Mouse (Mus musculus): Measurements from ENCODE around the gene Pax5. TPM values are rescaled to one million over a fixed set of nuclear protein-coding genes. Genes with fewer than 3 reads are reported as not detected.
"Not testable (repeated sequence)": the region's sequence is repeated elsewhere in the genome, so short reads cannot be mapped to it uniquely, and the experiment has no call there.

Pax5 gene
- 1.2 and 6.3 TPM in 2 replicates for polyA plus RNA-seq (2012; rRNA removed)

DNA sequence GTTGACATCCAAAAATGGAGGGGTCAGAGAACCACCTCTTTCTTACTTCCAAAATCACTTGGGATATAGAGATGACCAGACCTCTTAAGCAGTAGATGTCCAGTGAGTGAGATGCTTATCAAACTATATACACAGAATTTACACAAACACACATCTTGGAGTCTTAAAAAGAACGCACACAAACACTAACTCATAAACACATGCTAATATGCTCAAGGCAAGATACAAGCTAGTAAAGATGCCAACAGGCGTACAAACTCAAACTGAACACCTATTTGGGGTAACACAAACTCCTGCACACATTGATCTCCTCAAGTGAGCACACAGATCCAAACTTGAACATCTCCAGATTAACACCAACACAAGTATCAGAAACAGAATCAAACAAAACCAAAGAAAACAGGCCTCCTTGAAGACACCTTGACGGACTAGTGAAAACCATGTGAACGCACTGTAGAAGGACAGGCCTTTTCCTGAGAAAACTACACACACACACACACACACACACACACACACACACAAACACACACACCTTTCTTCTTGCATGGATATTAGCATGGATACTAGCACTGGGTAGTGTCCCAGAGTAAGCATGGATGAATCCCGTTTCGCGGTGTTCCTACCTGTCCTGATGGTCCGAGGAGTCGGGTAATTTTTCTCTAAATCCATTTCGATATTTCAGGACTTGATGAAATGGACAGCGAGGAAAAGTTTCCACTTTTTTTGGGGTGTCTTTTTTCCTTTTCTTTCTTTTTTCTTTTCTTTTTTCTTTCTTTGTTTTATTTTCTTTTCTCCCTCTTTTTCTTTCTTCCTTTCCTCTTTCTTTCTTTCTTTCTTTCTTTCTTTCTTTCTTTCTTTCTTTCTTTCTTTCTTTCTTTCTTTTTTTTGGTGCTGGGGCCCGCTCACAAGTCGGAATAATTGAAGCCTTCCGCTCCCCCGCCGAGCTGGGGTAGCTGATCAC lies at the start of gene Pax5:
TSS of gene Pax5 (minus strand) at position 748 of the 961 bp plus-strand sequence.
- Histone ChIP-seq H3K4me1 (ENCODE audit: control insufficient read depth, insufficient read depth, insufficient read length, low read length) (no peaks in the 10 kb centered on the region; the same call in 1 of the 2 replicates), H3K4me3 (ENCODE audit: low read depth, low read length) (peak within 1 kb of the TSS; percentile 35; the same call in 1 of the 2 replicates), H3K27me3 (ENCODE audit: control insufficient read depth, insufficient read depth, low read length) (peaks cover 54% of the 10 kb centered on the region)

DNA sequence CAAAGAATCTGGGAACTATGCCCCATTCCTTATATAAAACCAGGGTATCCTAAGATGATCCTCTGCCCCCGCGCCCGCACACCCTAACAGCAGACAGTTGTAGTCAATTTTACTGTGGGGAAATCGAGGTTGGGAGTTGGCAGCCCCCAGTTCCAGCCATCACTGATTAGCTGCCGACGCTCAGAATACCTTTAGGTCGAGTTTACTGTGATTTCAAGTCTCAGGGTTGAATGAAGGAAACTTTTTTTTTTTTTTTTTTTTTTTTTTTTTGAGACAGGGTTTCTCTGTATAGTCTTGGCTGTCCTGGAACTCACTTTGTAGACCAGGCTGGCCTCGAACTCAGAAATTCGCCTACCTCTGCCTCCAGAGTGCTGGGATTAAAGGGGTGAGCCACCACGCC lies 46.8 kb upstream of the Pax5 start:
- peak overlapping the region; percentile 94 for H3K27ac ChIP-seq (ENCODE audit: insufficient read depth, low read depth, low read length)
- WGBS, result 4% methylated on average over 10 of the region's 10 CpGs

More for the DNA sequence above, at the start of gene Pax5:
- no peak for TF ChIP-seq POLR2A (IDR thresholded peaks at IDR 0.05; ENCODE audit: low read depth, low read length)
- TF ChIP-seq CTCF (IDR thresholded peaks at IDR 0.05; ENCODE audit: extremely low read depth, insufficient read length, insufficient replicate concordance, low read depth, low read length), result no peak
- Histone ChIP-seq H3K36me3 (ENCODE audit: control insufficient read depth, insufficient read depth, low read length) (no peaks in the 10 kb centered on the region), H3K27ac (ENCODE audit: insufficient read depth, low read depth, low read length) (no peak within 1 kb of the TSS; the same call in 1 of the 2 replicates)
- WGBS, result 39% methylated on average over 16 of the region's 16 CpGs

DNA sequence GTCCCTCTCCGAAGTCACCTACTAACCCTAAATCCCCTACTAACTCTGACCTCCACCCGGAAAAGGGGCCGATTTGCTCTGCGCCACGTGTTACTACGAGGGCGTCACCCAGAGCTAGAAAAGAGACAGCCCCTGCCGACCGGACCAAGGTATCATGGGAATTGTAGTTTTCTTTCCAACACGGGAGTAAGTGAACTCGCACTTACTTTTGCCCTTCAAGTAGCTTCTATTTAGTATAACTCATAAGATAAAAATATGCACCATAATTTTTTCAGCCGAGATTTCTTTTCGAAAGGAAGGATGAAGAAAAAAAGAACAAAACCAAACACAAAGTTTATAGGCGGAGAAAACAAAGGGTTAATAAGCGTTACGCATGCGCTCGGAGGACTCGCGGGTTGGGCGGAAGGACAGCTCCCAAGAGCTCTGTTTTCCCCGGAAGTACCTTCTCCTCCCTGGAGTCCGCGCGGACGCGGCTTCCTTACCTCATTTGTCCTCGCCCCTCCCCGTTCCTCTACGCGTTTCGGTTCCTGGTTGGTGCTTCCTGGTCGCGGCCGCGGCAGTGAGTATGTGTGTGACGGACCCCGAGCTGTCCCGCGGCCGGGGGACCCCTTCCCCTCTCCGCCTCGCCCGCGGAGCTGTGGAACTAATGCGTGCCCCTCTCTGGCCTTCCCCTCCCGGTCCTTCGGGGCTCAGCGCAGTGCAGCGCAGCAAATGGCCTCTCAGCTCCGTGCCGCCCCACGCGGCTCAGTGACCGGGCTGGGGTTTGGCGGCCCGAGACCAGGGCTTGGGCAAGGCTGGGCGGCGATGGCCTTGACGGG lies 46.1 kb upstream of the Pax5 start:
- Histone ChIP-seq H3K27ac (ENCODE audit: insufficient read depth, low read depth, low read length) (peak overlapping the region; percentile 94), H3K36me3 (ENCODE audit: control insufficient read depth, insufficient read depth, low read length) (no peaks in the 10 kb centered on the region), H3K4me3 (ENCODE audit: low read depth, low read length) (peak overlapping the region; percentile 95), H3K4me1 (ENCODE audit: control insufficient read depth, insufficient read depth, insufficient read length, low read length) (no peaks in the 10 kb centered on the region), H3K27me3 (ENCODE audit: control insufficient read depth, insufficient read depth, low read length) (no peaks in the 10 kb centered on the region)
- under 1% methylated on average over 60 of the region's 60 CpGs for WGBS
- TF ChIP-seq CTCF (IDR thresholded peaks at IDR 0.05; ENCODE audit: extremely low read depth, insufficient read length, insufficient replicate concordance, low read depth, low read length), result no peak
- peak; percentile 76; the same call in 1 of the 2 replicates for TF ChIP-seq POLR2A (IDR thresholded peaks at IDR 0.05; ENCODE audit: low read depth, low read length)

More for the DNA sequence above, 46.8 kb upstream of the Pax5 start:
- H3K4me3 ChIP-seq (ENCODE audit: low read depth, low read length), result peak overlapping the region; percentile 95
- not testable (repeated sequence) for H3K36me3 ChIP-seq (ENCODE audit: control insufficient read depth, insufficient read depth, low read length); H3K4me1 ChIP-seq (ENCODE audit: control insufficient read depth, insufficient read depth, insufficient read length, low read length); H3K27me3 ChIP-seq (ENCODE audit: control insufficient read depth, insufficient read depth, low read length)

DNA sequence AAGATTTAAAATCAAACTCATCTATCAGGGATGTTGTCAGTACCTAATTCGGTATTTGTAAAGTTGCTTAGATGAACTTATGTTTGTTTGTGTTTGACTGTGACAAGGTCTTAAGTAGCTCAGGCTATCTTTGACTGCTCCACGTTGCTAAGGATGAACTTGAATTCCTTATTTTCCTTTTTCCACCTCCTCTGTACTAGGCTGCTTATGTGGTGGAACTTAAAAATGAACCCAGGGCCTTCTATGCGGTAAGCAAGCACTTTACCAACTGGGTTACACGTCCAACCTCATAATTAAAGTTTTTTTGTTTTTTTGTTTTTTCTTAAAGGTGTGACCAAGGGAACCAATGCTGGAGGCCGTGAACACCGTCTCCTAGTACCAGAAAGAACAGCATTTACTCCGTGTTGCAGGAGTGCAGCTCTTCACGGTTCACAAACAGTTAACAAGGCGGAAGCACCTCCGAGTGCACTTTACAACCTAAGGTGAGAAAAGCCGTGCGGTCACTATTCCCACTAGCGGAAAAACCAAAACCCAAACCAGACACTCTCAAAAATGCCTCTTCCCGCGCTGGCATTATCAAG lies 45.4 kb upstream of the Pax5 start, which contains the start of gene Zcchc7:
TSS of gene Zcchc7 (plus strand) at position 325 of the 581 bp plus-strand sequence.
- Histone ChIP-seq H3K27me3 (ENCODE audit: control insufficient read depth, insufficient read depth, low read length) (no peaks in the 10 kb centered on the region), H3K36me3 (ENCODE audit: control insufficient read depth, insufficient read depth, low read length) (no peaks in the 10 kb centered on the region), H3K4me1 (ENCODE audit: control insufficient read depth, insufficient read depth, insufficient read length, low read length) (no peaks in the 10 kb centered on the region), H3K27ac (ENCODE audit: insufficient read depth, low read depth, low read length) (peak within 1 kb of the TSS; percentile 94), H3K4me3 (ENCODE audit: low read depth, low read length) (peak within 1 kb of the TSS; percentile 95)
- WGBS, result 4% methylated on average over 15 of the region's 15 CpGs
- TF ChIP-seq POLR2A (IDR thresholded peaks at IDR 0.05; ENCODE audit: low read depth, low read length), result no peak; the same call in 1 of the 2 replicates

DNA sequence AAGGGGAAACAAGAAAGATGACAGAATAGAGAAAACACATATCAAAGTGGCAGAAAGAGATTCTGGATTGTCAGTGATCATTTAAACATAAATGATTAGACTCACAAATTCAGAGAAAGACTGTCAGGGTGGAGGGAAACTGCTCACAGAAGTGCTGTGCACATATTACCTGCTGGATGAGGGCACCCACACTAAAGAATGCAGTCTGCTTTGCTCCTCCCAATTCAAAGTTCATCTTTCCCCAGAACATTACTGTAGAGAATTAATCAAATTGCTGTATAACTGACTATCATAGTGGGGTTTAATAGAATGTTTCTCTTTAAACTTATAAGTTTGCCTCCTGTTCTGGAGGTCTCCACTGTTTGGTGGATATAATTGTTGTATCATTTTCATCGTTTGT lies 30.2 kb upstream of the Pax5 start:
- Histone ChIP-seq H3K4me1 (ENCODE audit: control insufficient read depth, insufficient read depth, insufficient read length, low read length) (no peaks in the 10 kb centered on the region), H3K4me3 (ENCODE audit: low read depth, low read length) (no peak overlapping the region)
- 61% methylated on average over 1 of the region's 1 CpGs for WGBS

DNA sequence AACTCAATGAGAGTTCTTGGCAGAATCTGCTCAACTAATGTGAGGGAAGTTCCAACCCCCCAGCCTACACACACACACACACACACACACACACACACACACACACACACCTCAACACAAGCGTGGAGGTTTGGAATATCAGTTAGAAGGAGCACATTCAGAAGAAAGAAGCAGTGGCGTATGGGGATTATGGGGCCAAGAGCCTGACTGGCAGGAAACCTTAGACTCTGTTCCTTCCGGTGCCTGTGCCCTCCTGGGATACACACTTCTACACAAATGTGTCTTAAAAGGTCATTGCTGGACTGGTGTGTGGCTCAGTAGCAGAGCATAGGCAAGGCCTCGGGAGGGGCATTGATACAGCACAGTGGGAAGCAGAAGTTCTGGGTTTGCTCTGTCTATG lies 10.9 kb upstream of the Pax5 start:
- Histone ChIP-seq H3K27ac (ENCODE audit: insufficient read depth, low read depth, low read length) (no peak overlapping the region), H3K36me3 (ENCODE audit: control insufficient read depth, insufficient read depth, low read length) (no peaks in the 10 kb centered on the region), H3K4me3 (ENCODE audit: low read depth, low read length) (no peak overlapping the region), H3K4me1 (ENCODE audit: control insufficient read depth, insufficient read depth, insufficient read length, low read length) (no peaks in the 10 kb centered on the region), H3K27me3 (ENCODE audit: control insufficient read depth, insufficient read depth, low read length) (peaks cover 4% of the 10 kb centered on the region; the same call in 1 of the 2 replicates)
- TF ChIP-seq CTCF (IDR thresholded peaks at IDR 0.05; ENCODE audit: extremely low read depth, insufficient read length, insufficient replicate concordance, low read depth, low read length) (no peak), POLR2A (IDR thresholded peaks at IDR 0.05; ENCODE audit: low read depth, low read length) (no peak)
- 77% methylated on average over 4 of the region's 4 CpGs for WGBS

More for the DNA sequence above, 30.2 kb upstream of the Pax5 start:
- H3K27ac ChIP-seq (ENCODE audit: insufficient read depth, low read depth, low read length), result no peak overlapping the region
- no peaks in the 10 kb centered on the region; the same call in 1 of the 2 replicates for H3K27me3 ChIP-seq (ENCODE audit: control insufficient read depth, insufficient read depth, low read length)
- H3K36me3 ChIP-seq (ENCODE audit: control insufficient read depth, insufficient read depth, low read length), result no peaks in the 10 kb centered on the region
- TF ChIP-seq CTCF (IDR thresholded peaks at IDR 0.05; ENCODE audit: extremely low read depth, insufficient read length, insufficient replicate concordance, low read depth, low read length) (no peak), POLR2A (IDR thresholded peaks at IDR 0.05; ENCODE audit: low read depth, low read length) (no peak)

All from small intestine, adult 2 months (tissue).